Mouse (Mus musculus) skeletal muscle tissue, adult 2 months (tissue): ENCODE results near the gene Dgat2.

Experiments
- DNase-seq: peaks from one replicate; pipeline ENCODE4 v3.0.0-alpha.2; 2012; ENCODE audit warnings: low read depth, low spot score

The Dgat2 gene

GRCm38 (mm10) chr7:99139841-99140491 is 42.6 kb downstream of the Dgat2 start:
- no peak for DNase-seq

GRCm38 (mm10) chr7:99137541-99137940 is 45.0 kb downstream of the Dgat2 start:
- DNase-seq, result no peak

GRCm38 (mm10) chr7:99136789-99137188 is 45.7 kb downstream of the Dgat2 start:
- DNase-seq, result no peak

DNA sequence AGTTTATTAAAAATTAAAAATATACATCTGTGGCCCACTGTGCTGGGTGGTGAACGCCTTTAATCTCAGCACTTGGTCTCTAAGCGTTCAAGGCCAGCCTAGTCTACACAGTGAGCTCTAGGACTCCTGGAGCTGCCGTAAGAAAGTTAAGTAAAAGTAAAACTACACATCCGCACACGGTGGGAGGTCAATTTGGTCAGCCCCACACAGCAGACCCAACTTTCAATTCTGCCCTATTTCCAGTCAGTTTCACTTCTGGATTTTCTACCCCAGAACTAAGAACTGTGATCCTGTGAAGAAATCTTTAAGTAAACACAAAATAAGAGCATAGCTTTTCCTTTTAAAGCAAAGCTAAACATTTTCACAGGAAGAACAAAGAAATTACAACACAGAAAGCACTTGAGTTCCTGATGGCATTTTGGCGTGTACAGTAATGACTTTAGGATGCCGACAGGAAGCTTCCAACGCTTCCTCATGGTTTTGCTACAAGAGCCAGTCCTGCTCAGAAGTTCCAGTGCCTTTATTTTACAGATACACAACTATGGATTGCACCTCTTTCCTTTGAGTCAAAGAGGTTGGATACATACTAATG is 48.6 kb downstream of the Dgat2 start:
- no peak for DNase-seq

- no peak for DNase-seq
These were observed 49.9 kb downstream of the Dgat2 start for GRCm38 (mm10) chr7:99132597-99132996.

- DNase-seq, result no peak
These were observed 50.6 kb downstream of the Dgat2 start for GRCm38 (mm10) chr7:99131819-99132353.

DNA sequence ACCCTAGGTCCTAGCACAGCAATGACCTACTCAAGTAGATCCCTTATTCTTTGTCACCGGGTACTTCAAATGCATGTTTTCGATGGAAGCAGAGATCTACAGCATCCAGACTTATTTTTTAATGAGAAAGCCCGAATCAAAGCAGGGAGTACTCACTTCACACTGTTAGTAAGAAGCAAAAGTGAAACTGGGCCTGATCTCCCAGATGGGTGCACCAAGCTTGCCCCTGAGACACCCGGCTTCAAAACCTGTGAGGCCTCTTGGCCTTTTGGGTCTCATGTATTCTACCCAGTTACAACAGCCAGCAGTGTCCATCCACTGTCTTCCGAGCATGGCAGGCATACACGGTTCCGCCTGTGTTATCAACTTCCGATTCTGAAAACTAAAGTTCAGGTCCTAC is 53.6 kb downstream of the Dgat2 start:
- no peak for DNase-seq

DNA sequence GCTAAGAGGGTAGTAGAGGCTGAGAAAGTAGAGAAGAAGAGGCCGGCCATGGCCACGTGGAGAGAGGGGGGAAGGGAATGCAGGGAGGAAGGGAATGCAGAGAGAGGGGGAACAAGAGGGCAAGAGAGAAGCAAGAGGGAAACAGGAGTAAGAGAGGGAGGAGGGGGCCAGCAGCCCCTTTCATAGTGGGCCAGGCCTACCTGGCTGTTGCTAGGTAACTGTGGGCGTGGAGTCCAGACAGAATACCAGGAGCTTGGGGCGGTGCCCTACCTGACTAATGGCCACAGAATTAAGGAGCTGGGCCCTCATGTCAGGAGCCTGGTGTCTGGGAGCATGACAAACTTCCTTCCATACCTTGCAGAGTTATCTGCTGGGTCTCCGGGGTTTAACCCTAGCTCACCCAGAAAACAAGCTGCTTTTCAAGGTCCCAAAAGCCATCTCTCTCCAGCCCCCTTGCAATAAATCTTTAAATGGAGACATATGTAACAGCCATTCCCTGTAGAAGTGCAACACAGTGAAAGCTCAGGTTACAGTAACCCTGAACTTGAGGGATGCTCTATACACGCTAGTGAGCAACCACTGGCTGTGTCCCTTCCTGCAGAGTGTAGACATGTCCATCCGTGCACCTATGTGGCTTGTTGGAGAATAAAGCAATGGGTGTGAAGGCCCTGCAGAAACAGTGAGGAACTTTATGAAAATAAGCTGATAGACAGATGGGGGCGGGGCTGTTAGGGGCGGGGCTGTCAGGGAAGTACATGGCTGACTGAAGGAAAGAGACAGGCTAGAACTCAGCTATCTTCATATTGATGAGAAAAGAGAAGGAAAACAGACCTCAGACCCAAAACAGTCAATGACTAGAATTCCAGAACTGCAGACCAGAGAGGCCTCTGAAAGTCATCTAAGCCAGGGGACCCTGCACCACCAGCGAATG is 54.2 kb downstream of the Dgat2 start:
- no peak for DNase-seq

GRCm38 (mm10) chr7:99126057-99126456 is 56.5 kb downstream of the Dgat2 start:
- no peak for DNase-seq

GRCm38 (mm10) chr7:99122651-99123050 is 59.9 kb downstream of the Dgat2 start:
- no peak for DNase-seq

- DNase-seq, result no peak
These were observed 61.5 kb downstream of the Dgat2 start for GRCm38 (mm10) chr7:99120865-99121521.

- no peak for DNase-seq
These were observed 62.4 kb downstream of the Dgat2 start for GRCm38 (mm10) chr7:99120082-99120481.

GRCm38 (mm10) chr7:99116781-99117180 is 65.7 kb downstream of the Dgat2 start:
- DNase-seq, result no peak

GRCm38 (mm10) chr7:99114006-99114726 is 68.4 kb downstream of the Dgat2 start:
- DNase-seq, result no peak

GRCm38 (mm10) chr7:99107566-99107965 is 75.0 kb downstream of the Dgat2 start:
- DNase-seq, result no peak

DNA sequence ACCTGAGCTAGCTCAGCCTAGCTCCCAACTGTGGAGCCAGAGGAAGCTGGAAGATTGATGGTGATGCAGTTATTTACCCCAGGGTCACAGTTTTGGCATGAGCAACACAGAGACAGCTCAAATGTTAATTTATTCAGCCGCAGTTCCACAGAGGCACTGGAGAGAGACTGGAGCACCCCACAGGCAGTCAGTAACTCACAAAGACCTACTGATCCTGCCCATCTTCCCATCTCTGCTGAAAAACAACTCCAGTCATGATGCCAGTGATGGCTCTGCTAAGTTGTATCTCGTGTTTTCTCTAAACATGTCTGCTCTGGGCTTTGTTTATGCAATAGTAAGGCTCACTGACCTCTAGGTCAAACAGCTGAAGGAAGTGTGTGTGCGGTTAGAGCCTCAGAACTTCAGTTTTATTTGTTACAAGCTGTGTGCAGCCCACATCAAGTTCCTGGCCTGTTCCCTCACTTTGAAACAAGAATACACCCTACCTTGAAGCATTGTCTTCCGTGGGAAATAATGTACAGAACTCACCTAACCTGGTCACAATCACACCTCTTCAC is 75.7 kb downstream of the Dgat2 start:
- DNase-seq, result no peak
